Mouse (Mus musculus): ENCODE data around the gene Zmiz1.

The Zmiz1 gene

GRCm38 (mm10) chr14:25459016-25459393 lies at the start of gene Zmiz1:
Zmiz1 (plus strand) TSS chr14:25459185.
- DNase-seq: peak; percentile 89

DNA sequence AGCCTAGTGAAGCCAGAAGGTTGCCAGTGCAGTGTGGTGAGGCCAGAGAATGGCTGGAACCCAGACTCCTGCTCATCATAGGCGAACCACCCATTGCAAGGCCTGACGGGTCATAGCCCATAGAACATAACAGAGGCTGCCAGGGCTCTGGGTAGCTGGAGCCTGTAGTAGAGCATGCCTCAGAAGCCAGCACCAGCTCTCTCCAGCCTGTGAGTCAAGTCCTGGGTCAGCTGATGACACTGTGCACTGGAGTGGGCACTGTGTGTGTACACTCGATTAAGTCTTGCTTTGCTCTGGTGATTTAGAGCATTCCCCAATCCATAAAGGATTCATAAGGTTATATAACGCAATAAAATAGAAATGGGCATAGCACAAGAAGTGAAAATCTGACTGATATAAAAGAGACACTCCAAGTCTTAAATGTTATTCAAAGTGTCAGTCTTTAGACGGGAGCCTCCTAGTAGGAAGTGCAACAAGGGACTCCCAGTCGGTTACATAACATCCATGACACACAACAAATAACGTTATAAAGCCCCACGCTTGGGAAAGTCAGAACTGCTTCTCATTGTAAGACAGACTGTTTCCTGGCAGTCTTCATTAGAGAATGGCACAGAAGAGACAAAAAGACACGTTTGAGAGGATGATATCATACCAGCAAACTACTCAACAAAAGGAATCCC lies 47.0 kb upstream of the Zmiz1 start:
- DNase-seq: no peak

GRCm38 (mm10) chr14:25412811-25413210 lies 46.2 kb upstream of the Zmiz1 start:
- no peak for DNase-seq

GRCm38 (mm10) chr14:25413510-25413909 lies 45.5 kb upstream of the Zmiz1 start:
- DNase-seq: no peak

- DNase-seq: no peak
These were observed 44.9 kb upstream of the Zmiz1 start for GRCm38 (mm10) chr14:25414115-25414514.

DNA sequence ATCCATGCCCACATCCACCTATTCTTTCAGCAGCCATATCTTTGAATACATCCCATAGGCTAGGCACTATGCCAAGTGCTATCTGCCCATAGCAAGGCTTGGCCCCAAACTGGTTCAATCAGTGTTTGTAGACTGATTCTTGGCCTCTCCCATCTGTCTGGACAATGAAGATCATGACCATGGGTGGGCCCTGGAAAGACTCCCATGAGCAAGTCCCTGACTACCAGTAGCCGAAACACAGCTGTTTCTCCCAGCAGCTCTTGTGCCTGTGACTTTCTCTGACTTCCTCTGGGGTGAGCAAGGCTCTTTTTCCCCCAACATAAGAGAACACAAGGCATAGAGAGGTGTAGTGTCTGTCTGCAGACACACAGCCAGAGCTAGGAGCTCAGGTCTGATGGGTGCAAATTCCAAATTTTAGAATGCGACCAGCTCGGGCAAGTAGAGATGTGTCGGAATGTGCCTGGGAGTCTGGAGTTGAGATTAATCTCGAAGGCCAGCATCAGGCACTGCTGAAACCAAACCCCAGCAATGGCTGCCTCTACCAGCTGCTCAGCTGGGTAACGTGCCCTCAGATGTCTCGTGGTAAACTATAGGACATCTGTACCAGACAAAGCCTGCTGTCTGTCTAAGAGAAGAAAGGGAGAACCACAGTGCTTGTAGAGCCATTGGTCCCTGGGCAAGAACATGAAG lies 38.8 kb upstream of the Zmiz1 start:
- peak; percentile 53 for DNase-seq

DNA sequence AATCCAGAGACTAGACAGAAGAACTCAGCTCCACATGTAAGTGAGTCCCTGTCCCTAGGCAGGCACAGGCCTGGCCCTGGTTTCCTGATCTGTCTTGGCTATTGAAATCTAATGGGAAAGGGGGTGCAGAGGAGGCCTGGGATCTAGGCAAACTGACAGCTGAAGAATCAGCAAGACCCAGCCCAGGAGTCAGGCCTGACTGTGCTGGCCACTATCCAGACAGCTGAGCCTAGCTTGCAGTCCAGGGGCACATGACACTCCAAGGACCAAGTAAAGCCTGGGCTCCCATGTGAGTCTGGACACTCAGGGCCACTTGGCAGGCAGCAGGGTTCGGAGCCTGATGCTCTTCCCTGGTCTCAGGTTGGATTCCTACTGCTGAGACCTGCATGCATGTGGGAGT lies 38.0 kb upstream of the Zmiz1 start:
- no peak for DNase-seq

- DNase-seq: peak; percentile 65
These were observed 37.4 kb upstream of the Zmiz1 start for GRCm38 (mm10) chr14:25421596-25422001.

GRCm38 (mm10) chr14:25422946-25423345 lies 36.0 kb upstream of the Zmiz1 start:
- no peak for DNase-seq

DNA sequence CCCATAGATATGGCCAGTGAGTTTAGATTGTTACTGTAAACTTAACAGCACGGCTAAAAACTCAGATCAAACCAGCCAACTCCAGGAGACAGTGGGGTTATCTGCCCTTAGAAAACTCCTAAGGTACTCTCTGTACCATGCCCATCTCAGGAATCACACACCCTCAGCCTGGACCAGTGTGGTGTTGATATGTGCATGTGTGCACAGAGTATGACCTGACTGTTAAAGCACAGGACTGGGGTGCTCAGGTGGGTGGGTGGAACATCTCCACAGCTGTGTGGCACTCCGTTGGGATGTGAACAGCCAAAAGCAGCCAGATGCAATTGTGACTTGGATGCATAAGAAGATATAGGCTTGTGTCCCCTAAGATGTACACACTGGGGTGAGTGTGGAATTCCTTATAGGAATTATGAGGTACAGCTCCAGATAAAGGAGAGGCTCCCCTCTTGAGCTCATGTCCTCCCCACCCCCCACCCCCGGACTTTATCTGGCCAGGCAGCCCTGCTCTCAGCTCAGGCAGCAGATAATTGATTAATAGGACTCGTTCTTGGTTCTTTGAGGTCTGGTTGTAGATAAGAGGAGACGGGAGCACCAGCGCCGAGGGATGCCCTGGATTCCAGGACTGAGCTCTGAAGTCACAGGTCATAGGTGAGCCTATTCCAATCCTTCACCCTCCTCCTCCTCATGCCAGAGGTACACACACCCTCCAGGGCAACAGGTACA lies 35.1 kb upstream of the Zmiz1 start:
- no peak for DNase-seq

GRCm38 (mm10) chr14:25438255-25438654 lies 20.7 kb upstream of the Zmiz1 start:
- DNase-seq: no peak

DNA sequence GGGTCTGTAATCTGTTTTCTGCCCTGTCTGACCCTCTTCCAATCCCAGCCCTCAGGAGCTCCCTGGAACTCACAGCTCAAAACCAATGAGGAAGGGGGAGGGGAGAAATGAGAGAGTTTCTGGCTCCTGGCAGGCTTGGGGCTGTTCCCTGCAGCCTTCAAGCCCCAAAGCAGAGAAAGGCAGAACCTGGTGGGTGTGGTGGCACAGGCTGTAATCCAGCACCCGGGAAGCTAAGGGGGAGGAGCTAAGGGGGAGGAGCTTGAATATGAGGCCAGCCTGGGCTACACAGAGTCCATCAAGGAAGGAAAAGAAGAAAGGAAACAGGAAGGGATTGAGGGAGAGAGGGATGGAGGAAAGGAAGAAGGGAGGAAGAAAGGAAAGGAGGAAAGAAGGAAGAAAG lies 18.9 kb upstream of the Zmiz1 start:
- no peak for DNase-seq

GRCm38 (mm10) chr14:25440777-25441176 lies 18.2 kb upstream of the Zmiz1 start:
- DNase-seq: no peak

DNA sequence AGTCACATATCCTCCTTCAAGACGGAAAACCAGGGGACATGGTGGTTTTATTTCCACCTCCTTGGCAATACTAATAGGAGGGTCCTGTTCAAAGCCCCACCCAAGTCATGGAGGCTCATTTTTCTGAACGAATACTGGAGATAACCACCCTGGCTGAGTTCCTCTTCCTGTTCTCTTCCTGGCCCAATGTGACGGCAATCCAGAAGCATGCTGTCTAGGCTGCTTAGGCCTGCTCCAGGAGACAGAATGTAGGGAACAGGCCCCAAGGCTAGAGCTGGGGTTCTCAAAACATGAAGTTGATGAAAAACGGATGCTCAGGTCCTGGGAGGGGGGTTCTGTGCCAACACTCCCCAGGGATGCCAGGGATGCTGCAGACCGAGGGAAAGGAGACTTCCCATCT lies 17.5 kb upstream of the Zmiz1 start:
- DNase-seq: no peak

GRCm38 (mm10) chr14:25442676-25443075 lies 16.3 kb upstream of the Zmiz1 start:
- peak; percentile 83 for DNase-seq

- no peak for DNase-seq
These were observed 11.7 kb upstream of the Zmiz1 start for GRCm38 (mm10) chr14:25447136-25447775.

GRCm38 (mm10) chr14:25448471-25448870 lies 10.5 kb upstream of the Zmiz1 start:
- DNase-seq: no peak

GRCm38 (mm10) chr14:25451099-25451667 lies 7.8 kb upstream of the Zmiz1 start:
- no peak for DNase-seq

- DNase-seq: no peak
These were observed 7.0 kb upstream of the Zmiz1 start for GRCm38 (mm10) chr14:25451699-25452632.

DNA sequence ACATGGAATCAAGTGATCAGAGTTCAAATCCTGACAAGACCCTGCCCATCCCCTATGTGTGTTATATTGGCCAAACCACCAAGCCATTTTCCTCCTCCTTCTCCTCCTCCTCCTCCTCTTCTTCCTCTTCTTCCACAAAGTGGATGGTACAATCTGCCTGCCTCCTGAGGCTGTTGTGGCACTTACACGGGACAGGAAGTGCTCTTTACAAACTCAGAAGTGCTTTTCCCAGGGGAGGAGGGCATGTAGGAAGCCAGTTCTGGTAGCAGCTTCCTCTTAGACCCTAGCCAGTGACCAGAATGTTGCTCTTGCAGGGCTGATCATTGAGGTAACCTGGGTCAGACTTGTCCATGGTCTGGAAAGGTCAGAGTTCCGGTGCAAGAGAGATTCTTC lies 6.4 kb upstream of the Zmiz1 start:
- DNase-seq: no peak

DNA sequence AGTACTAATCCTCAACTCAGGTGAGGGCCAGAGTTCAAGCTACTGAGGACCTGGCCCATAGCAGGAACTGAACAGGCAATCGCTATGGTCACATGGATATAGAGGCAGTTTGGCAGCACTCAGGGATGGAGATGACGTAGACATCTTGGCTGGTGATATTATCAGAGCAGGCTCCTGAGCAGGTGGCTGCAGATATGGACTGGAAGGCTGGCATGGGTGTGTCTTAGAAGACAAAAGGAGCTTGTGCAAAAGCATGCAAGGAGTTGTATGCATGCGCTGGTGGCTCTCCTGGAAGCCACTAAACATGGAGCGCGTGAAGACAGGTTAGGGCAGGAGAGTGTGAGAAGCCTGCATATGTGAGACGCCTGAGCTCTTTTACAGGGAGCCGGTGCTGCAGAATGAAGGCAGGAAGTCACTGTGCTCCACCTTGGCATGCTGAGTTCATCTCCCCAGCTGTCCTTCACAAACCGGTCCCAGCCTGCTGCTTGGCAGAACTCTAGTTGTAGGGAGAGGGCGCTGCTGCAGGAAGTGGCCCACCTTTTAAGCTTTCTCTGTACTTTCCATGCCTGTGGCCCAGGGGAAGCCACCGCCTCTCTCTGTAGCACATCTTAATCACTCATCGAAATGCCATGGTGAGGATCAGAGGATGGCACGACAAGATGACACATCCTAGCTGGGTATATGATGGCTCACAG lies 4.8 kb upstream of the Zmiz1 start:
- DNase-seq: peak; percentile 84
